Mouse (Mus musculus): ENCODE data around the gene Zmynd11.
"Not testable (repeated sequence)": the region's sequence is repeated elsewhere in the genome, so short reads cannot be mapped to it uniquely, and the experiment has no call there.

Zmynd11 gene

DNA sequence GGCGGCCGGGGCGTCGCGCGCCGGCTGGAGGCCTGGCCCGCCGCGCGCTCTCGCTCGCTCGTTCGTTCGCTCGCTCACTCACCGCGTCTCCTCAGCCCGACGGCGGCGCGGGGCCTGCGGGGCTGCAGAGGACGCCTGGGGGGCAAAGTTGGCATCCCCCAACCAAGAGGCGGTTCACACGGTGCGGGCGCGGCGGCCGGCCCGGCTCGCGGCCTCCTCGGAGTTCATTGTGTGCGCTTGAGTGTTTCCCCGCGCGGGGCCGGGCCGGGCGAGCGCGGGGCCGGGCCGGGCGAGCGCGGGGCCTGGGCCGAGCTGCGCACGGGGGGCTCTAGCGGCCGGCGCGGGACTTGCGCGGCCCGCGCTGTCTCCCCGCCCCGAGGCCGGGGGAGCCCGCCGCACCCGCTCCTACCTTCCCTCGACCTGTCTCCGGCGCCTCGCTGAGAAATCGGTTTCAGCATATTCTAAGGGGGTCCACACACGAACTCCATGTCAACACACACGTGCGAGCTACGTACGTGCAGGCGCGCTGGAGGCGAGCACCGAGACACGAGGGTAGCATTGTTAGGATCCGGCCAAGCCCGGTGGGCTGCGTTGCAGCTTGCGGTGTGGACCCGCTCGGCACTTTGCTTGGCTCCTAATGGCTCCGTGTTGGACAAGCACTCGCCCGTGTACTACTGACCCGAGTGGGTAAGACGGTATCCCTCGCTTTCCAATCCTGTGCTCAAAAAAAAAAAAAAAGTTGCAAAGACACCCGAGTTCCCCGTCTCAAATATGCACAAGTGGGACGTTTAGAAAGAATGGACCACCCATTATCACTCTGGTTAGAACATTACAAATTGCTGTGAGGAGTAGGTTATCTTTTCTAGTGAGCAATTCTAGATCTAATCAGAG is at the start of gene Zmynd11:
Zmynd11 (minus strand) TSS at position 685 of the 891 bp plus-strand sequence.
- in situ Hi-C loops (cut with MseI, MboI): no loop called here

DNA sequence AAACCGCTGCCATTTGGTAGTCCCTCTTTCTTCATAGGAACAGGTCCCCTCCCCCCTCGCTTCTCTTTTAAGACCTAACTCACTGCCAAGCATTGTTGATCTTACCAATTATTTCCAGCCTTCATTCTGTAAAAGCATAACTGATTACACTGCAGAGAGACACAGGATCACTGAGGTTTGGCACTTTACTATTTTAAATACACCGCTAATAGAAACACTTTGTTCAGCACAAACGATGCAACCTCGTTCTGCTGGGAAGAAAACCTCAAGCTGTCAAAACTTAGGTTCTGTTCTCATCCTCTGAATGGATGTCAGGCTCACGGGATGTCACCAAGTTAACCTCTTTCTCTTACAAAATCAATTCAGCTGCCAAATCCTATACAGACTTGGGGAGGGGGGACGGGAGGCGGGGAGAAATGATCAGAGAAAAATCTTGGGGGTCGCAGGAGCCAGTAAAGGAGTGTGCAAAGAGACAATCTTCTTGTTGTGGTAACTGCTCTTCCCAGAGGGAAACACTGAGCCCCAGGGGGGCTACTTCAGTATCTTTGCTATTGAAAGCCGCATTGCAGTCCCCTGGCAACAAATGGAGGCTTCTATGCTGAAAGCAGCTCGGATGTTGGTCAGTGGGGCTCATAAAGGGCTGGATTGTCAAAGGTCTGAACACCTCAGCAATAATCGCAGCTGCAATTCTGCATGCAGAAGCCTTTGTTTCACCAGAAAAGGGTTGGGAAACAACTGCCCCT is 30.9 kb upstream of the Zmynd11 start:
- in situ Hi-C loops (cut with MseI, MboI): no loop called here

DNA sequence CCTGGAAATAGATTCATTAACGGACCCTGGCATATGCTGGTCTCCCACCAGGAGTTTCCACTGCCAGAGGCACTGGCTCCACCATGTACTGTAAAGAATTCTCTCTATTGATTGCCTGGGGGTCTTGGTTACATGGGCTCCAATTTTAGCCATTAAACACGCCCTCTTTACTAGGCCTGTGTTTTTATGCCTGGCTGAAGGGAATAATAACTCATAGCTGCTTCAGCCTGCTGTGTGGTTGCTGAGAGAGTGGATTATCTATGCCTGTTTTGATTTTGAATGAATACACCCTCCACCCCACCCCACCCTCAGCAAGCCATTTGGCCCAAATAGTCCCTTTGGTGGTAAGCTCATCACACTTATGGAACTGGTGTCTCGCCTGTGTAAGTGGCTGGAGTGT is 20.9 kb upstream of the Zmynd11 start:
- in situ Hi-C loops (cut with MseI, MboI): no loop called here

- in situ Hi-C loops (cut with MseI, MboI): no loop called here
These were observed 18.6 kb upstream of the Zmynd11 start for GRCm38 (mm10) chr13:9783717-9784116.

- in situ Hi-C loops (cut with MseI, MboI): no loop called here
These were observed 10.8 kb upstream of the Zmynd11 start for GRCm38 (mm10) chr13:9775901-9776300.

- in situ Hi-C loops (cut with MseI, MboI): no loop called here
These were observed 8.9 kb upstream of the Zmynd11 start for GRCm38 (mm10) chr13:9774077-9774476.

- in situ Hi-C loops (cut with MseI, MboI): no loop called here
These were observed 2.1 kb upstream of the Zmynd11 start for GRCm38 (mm10) chr13:9767279-9767678.

DNA sequence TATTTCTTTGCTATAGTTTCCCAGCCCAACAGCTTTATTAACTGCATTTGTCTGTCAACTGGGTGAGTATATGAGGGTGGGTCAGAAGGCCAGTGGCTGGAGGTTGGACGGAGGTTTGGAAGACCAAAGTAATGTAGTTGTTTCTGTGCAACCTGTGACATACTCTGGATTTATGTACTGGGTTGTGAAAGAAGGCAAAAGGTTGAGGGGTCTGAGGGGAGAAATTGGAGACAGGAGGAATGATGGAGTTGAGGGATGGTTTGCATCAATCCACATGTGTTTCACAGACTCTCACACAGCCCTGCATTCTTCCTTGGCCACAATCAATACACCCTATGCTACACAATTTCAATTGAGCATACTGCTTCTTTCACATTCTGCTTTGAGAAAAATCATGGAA is 1.4 kb upstream of the Zmynd11 start:
- in situ Hi-C loops (cut with MseI, MboI): no loop called here

DNA sequence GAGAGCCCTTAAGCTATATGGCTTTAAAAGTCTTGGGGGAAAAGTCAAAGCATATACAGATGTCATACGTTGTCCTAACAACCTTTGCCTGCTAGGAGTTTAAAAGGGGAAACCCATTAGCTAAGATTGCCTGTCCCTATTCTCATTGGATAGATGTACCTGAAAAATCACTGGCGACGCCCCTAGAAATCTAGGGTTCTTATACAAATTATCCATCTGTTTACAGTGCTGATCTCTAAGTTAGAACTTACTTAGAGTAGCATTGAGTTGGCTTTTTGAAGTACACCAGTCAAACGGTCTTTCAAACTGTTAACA is 364 bp upstream of the Zmynd11 start:
- in situ Hi-C loops (cut with MseI, MboI): no loop called here

DNA sequence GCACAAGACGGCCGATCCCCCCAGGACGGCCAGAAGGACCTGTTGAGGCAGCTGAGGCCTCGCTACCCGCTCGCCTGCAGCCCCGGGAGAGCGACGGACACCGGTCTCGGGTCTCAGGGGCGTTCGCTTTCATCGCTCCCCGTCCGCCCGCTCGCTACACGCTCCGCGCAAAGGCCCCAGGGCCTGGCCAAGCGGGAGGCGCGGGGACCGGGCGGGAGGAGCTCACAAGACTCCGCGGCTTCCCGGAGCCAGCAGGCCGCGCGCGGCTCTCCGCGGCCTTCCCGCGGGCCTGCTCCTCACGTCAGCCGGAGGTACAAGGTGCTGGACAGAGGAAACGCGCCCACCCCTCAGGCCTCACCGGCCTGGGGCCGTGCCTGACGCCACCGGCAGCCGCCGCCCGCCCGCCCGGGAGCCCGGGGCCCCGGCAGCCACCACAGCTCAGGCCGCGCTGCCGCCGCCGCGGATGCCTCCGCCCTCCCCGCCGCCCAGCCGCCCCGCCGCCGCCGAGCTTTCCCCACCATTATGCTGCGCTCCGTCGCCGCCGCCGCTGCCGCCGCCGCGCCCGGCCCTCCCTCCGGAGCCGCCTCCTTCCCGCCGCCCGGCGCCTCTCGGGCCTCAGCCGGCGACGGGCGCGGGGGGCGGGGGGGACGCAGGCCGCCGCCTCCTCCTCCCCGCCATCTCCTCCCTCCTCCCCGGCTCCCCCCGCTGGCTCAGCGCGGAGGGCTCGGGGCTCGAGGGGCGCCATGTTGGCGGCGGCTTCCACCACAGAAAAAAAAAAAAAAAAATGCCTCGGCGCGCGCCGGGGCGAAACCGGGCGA is 1.1 kb downstream of the Zmynd11 start:
- in situ Hi-C loops (cut with MseI, MboI): no loop called here

DNA sequence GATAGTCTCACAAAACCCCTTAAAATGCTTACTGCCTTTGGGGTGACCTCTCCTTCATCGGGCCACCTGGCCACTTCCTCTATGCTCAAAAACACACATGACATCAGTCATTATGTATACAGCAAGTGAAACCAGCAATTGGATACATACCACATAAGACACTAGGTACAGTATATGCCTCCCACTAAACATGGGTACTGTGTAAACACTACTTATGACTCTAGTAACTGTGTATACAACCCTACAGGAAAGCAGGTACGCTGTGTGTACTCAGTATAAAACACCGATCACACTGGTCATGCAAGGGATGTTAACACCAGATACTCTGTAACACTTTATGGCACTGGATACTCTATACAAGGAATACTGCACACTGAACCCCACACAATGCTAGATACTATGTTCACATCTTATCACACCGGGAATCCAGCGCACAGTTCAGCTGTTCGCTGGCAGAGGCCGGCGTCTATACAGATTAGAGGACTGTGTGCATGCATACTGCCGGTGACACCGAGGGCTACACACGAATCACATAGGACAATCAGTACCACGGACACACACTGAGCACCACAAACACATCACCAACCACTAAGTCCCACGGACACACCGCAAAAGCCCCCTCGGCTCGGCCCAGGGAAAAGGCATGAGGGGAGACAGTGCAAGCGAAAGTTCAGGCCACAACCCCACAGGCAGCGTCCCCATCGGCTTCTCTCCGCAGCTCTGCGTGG is 1.9 kb downstream of the Zmynd11 start:
- in situ Hi-C loops (cut with MseI, MboI): no loop called here

DNA sequence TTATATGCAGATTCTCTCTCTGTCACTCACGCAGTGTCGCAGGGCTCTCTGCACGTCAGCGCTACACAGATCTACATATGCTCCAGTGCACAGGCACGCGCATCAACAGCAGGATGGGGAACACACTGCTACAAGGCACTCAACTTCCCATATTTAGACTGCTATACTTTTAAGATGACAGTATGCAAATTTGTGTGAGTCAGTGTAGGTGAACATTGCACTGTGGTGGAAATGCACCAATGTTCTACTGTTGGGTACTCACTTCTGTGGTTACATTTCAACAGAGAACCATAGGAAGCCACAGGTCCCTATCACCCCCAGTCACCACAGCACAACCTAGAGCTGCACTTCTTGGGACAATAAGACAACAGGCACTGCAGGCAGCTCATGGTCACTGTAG is 5.1 kb downstream of the Zmynd11 start:
- in situ Hi-C loops (cut with MseI, MboI): no loop called here

- in situ Hi-C loops (cut with MseI, MboI): no loop called here
These were observed 7.2 kb downstream of the Zmynd11 start for GRCm38 (mm10) chr13:9757842-9758491.

DNA sequence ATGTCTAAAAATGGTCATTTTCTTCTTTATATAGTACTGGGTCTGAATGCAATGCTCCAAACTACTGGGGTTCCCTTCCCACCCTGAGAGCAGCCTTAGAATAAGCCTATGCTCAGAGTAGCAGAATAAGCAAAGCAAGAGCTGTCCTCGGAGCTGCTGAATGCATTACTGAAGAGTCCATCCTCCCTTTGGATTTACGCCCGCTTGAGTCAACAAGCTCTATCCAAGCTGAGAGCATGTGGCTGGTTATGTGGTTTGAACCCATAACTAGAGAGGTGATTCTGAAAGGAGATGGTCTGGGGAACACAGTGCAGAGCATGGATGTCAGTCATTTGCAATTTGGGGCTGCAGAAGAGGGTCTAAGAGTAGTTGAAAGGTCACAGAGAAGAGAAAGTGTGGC is 11.4 kb downstream of the Zmynd11 start:
- in situ Hi-C loops (cut with MseI, MboI): no loop called here

DNA sequence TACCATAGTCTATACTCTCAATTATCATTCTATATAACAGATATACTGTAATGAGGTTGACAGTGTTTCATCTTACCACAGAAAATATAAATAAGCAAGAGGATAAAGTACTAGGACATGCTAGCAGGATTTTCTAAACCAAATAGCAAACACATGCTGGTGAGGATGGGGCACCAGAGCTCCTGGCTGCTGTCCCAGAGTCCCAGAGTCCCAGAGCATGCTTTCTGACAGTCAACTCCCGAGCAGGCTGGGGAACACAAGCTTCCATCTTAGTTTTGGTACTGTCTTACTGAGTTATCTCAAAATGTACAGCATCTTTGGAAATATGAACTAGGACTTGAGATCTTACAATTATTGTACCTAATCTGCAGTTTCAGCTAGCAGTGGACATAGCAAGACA is 14.8 kb downstream of the Zmynd11 start:
- in situ Hi-C loops (cut with MseI, MboI): no loop called here

DNA sequence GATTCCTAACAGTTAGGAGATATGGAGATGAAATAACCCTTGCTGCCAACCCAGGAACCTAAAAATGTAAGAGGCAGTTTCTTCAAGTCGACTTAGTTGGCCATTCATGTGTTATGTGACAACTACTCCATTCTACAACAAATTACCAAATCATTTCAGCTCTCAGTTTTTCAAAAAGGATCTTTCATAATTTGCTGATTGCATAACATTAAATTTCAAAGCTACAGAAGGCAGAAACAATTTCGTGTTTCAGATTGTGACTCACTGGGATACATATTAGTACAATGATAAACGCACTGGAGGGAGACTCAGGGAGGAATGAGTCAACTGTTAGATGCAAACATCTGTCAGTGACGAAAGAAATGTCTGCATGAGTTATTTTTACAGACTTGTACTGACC is 15.3 kb downstream of the Zmynd11 start:
- in situ Hi-C loops (cut with MseI, MboI): no loop called here

DNA sequence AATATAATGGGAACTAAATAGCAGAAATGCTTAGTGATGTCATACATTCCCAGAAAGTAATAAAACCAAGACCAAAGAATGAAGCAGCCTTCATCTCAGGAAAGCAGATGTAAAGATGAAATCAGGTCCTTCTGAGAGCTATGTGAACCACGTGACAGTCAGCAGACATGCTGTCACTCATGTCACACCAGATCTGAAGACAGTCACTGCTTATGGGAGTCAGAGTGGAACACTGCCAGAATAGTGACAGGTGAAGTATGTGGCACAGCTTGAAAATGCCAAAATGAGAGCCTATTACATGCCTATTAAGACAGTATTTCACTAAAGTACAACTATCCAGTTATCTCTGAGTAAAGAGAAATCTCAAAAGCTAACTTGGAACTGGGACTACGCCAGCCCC is 26.9 kb downstream of the Zmynd11 start:
- in situ Hi-C loops (cut with MseI, MboI): no loop called here

- in situ Hi-C loops (cut with MseI, MboI): no loop called here
These were observed 28.1 kb downstream of the Zmynd11 start for GRCm38 (mm10) chr13:9737024-9737423.

- in situ Hi-C loops (cut with MseI, MboI): not testable (repeated sequence)
These were observed 32.9 kb downstream of the Zmynd11 start for GRCm38 (mm10) chr13:9732262-9732661.

DNA sequence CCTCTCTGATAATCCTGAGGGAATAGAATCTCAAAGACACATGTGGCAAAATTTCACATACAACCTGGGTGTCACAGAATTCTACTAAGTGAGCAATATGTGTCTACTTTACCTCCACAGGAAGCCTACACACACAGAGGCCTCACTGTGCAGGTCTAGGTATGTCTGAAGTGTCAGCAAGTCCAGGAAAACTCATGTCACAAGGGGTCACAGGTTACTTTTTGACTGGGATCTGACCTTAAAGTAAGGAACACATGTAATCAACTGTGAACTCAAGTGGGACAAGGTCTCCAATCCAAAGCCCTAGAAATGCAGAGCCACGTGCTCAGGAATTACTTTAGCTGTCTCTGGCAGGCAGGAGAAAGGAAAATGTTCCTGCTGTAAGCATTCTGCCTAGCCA is 36.1 kb downstream of the Zmynd11 start:
- in situ Hi-C loops (cut with MseI, MboI): no loop called here

- in situ Hi-C loops (cut with MseI, MboI): no loop called here
These were observed 49.9 kb downstream of the Zmynd11 start for GRCm38 (mm10) chr13:9715224-9715623.
